Mouse (Mus musculus) frontal cortex, adult 2 months (tissue): ENCODE results near the gene Smtn. TPM values are rescaled to one million over a fixed set of nuclear protein-coding genes. Genes with fewer than 3 reads are reported as not detected.

Experiments used
- DNase-seq, 2 experiments: peaks; one replicate each; pipeline ENCODE4 v3.0.0; 2022; ENCODE audit warnings: low spot score in 1 of 2; ENCODE audit errors: extremely low spot score in 1 of 2
- polyA plus RNA-seq: library from polyadenylated mRNA; depleted of rRNA; stranded (reverse); fragments of >200 nt; gene quantifications from 2 replicates; pipeline ENCODE4 v1.2.3, GENCODE M21; 2012

The Smtn gene
- polyA plus RNA-seq, 1 experiment: 6.8 TPM

DNA sequence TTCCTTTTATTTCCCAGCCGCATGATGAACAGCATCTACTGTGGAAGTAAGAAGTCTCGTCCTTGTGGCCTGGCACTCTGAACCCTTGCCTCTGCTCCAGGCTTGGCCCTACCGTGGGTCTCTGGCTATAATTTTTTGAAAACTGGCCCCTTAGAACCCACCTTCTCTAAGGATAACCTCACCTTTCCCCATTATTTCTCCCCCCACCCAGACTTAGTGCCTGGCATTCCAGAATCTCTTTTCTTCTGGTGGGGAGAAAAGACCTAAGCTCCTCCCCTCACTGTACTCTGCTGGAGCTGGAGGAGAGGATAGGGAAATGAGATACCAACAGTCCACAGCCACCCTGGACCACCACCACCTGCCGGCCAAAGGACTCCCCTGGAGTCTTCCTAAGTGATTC, 25.2 kb downstream of the Smtn start:
- DNase-seq: no peak

DNA sequence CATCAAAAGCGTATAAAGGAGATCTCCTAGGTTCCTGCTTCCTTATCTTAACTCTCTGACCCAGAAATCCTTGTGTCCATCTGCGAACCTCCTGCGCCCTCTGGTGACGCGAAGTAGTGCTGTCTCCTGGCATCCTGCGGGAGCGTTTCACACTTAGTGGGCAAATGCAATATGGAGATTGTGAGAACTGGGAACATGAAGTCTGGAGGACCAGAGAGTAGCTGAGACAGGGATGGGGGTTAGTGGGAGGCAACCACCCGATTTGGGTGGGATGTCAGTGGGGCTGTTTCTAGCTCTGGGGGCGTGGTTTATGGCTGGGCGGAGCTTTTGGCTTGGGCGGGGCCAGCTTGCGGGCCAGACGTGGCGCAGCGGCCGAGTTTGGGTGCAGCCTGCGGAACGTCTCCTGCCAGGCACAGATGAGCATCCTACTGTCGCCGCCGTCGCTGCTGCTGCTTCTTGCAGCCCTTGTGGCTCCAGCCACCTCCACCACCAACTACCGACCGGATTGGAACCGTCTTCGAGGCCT, 25.8 kb downstream of the Smtn start, which contains the start of gene Selenom:
Gene Selenom, plus strand, starts transcription at position 156 of the 526 bp plus-strand sequence.
- DNase-seq: peak; percentile 86 to 93

DNA sequence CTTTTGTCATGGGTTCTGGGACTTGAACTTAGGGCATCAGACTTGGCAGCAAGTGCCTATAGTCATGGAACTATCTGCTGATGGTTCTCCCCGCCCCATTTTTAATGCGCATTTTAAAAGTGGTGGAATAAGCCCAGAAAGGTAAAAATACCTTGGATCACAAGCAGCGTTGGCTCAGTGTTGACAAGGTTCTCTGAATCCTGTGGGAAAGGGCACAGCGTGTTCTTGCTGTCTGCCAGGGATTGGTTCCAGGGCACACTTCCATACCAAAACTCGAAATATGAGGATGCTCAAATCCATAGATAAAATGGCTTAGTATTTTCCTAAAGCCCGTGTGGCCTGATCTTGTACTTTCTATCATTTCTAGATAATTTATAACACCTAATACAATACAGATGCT, 27.1 kb downstream of the Smtn start:
- DNase-seq: no peak

DNA sequence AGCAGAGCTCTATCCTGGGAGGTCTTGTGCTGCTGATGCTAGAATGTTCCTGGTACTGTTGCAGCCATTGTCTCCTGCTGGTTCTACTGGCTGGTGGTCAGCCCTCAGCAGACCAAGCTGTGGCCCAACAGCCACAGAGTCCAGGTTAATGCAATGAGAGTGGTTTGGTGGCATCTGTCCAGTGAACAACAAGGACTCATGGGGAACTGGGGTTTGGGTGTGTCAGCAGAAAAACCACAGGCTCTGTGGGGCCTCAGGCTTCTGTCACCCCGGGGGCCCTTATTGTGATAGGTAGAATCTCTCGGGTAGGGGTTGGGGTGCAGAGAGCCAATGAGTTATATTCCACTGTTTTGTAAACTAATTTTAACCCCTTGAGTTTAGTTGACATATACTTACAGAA, 30.1 kb downstream of the Smtn start:
- DNase-seq: no peak

DNA sequence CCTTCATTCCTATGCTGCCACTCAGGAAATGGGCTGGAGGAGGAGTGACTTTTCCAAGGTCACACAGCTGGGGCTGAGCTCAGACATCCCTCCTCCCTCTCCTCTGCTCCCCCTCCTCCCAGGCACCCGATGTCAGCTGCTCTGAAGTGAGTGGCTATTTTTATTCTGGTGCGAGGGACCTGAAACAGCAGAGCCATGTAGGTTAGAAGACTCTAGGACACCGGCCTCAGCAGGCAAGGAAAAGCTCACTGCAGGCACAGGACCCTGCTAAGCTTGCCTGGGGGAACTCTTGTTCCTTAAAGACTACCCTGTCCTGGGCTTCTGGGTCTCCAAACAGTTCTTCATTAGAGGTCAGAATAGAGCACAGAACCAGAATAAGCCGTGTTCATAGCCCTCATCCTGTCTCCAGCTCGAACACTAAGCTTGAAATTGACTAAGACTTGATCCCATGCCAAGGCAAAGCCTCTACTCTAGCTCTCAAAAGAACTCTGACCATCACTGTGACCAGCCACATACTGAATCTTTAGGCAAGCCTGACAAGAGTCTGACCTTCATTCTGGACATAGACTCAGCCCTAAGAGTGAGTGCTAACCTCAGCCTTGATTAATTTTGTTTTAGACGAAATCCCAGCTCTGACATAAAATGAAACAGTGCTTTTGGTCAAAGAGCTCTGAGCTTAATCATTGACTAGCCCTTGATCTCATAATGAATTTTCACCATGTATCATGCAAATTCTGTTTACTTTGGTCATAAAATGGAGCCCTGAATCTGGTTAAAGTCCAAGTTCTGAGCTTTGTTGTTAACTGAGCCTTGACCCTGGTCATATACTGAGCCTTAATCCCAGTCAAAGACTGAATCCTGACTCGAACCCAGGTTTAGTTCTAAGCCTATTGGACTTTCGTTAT, 31.0 kb downstream of the Smtn start:
- no peak for DNase-seq

DNA sequence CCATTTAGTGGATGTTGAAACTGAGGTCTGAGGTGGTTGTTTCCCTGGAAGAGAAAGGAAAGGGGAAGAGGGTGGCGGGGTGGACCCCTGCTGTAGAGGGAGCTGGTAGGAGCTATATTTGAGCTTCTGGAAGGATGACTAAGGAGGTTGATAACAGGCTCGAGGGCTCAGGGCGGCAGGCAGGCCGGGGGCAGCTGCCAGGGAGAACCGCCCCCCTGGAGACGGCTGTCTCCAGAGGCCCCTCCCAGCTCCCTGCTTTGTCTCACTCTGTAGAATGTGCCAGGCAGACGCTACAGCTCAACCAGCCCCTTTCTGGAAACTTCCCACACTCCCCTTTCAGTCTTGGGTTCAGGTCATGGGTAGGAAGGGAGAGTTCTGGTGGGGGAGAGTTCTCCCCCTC, 32.2 kb downstream of the Smtn start:
- peak in 1 of 2 experiments; percentile 27 for DNase-seq

DNA sequence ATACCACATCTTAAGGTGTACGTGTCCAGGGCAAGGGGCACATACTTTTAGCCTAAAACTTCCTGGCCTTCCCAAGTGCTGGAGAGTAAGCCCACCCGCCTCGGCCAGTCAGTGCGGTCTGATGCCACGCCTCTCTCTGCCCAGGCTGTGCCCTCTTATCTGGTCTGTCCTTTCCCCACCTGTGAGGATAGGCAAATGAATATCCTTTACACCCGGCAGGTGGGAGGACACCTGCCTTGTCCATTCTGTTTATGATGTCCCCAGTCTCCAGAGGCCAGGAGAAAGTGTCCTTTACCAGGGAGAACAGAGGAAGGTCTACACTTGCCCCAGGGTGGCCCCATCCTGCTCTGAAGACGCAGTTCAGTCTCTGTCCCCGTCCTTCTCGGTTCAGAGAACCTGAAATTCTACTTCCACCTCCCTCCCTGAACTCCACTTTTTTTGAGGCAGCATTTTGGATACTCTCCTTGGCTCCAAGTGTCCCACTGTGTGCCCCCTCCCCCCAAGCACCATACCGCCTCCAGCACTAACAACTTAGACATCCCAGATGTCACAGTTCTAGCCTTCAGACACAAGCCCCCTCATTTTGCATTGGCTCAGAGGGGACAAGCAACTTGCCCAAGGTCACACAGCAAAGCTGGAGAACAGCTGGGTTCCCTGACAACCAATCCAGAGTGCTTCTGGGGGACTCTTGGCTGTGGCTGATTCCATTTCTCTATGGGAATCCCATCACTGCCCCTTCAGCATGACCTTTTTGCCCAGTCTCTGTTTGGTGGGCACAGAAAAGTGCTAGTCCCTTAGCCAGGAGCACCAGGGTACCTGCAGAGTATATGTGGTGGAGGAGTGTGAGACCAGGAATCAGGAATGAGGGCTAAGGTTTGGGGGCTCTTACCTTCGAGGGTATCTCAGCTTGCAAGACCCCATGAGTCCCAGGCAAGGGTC, 36.4 kb downstream of the Smtn start:
- no peak for DNase-seq

DNA sequence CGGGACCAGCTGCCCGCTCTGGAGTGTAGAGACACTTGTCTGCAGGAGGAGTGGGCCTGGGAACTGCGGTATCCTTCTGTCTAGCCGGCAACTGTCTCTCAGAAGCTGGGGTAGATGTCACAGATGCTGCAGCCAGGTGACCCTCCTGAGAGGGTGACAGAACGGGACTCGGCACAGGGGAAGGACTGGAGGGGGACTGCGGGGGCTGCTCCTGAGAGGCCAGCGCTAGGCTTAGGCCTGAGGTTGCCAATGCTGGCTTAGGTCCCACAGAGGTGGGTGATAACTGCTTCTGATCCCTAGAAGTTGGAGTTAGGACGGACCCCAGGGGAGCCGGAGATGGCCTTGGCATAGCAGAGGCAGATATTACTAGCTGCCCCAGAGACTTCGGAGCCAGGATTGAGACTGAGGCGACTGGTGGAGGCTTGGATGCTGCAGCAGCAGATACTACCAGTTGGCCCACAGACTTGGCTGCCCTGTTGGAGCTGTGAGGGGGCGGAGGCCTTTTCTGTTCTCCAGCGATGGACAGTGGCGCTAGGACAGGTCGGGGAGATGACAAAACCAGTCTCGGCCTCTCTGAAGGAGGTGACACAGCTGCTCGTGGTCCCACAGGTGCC, 37.8 kb downstream of the Smtn start:
- DNase-seq: no peak

DNA sequence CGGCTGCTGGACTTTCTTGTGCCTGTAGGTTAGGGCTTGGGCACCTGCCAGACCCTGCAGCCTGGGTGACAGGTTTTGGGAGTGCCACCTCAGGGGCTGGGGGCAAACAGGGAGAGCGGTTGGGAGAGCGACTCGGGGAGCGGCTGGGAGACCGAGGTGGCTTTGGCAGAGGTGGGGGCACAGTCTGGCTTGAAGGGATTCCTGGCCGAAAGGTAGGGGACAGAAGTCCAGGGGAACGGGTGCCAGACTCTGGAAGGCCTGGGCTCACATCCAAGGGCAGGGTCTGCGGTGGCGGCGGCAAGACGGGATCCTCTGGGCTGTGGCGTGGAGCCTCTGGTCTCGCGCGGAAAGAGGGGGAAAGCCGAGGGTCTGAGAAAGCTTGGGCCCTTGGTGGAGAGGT, 38.4 kb downstream of the Smtn start:
- DNase-seq: no peak

DNA sequence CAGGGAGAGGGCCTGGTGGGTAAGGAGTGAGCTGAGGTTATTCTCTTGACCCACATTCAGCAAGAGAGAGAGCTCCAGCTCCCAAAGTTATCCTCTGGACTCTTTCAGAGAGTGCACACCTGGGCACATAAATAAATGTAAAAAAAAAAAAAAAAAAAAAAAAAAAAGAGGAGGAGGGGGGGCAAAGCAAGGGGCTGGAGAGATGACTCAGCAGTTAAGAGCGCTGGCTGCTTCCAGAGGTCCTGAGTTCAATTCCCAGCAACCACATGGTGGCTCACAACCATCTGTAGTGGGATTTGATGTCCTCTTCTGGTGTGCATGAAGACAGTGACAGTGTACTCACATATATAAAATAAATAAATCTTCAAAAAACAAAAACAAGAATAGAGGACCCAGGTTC, 43.1 kb downstream of the Smtn start:
- DNase-seq: no peak

DNA sequence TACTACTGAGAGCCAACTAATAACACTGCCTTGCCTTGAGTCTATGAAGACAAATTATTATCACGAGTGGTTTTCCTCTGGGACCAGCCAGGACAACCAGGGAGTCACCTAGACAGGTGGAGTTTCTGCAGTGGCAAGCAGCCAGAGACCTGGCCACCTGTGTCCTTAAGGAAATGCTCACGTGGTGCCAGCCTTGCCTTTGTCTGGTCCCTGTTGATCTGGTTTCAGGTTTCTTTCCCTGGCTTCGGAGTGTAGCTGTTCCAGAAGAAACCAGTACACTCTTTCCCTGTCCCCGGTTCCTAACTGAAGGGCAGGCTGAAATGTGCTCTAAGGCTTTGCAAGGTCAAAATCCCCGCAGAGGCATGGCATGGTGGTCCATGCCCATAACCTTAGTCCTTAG, 43.7 kb downstream of the Smtn start:
- no peak for DNase-seq

DNA sequence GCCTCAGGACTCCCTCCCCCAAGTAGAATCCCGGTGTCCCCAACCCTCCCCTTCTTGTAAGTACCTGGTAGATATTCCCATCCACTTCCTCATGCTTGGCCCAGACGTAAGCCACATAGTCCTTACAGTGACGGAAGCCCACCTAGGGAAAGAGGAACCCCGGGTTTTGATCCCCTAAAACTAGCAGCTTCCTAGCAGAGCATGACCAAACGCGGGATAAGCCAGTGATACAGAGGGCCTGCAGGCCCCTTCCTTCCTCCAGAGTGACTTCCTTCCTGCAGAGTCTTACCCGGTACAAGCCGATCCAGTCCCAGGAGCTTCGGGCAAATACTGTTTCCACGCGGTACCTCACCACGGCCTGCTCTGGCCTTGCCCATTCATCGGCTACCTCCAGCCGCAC, 44.9 kb downstream of the Smtn start:
- no peak for DNase-seq

DNA sequence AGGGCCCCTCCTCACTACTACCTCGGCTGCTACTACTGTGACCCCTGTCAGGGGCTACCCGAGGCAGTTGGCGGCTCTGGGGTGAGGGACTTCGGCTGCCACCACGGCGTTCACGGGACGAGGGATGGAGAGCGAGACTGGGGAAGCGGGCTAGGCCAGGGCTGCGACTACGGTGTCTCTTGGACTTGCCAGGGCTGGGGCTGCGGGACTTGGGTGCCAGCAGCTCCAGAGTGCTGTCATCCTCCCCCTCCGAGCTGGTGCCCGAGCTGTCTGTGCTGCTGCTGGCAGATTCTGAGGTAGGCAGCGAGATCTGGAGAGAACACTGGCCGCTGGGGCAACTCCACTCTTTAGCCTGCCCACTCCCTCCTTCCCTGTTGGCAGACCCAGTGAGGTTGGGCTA, 45.6 kb downstream of the Smtn start:
- DNase-seq: no peak

DNA sequence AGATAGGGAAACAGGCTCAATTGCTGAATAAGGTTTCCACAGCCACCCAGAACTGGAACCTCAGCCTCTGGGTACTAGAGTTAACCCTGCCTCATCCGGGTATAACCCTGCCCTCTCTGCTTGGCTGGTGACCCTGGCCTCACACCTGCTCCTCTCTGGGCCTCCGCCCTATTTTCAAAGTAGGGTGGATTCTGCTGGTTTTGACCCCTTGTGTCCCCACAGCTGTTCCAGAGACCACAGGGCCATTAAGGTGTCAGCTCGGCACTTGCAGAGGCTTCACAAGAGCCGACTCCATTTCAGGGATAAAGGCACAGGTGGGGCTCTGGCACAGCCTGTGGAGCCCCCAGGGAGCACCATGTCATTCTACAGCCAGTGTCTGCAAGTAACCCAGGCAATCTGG, 47.7 kb downstream of the Smtn start:
- no peak for DNase-seq

DNA sequence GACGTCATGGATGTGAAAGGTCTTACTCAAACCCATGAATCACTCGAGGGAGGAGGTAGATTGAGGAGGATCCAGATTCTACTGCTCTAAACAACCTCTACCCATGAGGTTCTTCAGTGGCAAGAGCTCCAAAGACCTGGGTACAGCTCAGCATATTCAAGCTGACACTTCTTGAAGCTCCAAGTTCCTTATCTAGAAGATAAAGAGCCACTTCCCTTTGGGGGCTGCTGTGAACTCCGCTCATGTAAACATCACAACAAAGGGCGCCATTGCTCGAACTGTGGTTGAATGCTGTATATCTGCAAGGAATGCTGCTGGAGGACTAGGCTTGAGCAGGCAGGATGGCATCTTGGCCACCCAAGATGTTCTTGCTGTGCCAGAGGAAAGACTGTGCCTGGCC, 51.4 kb downstream of the Smtn start:
- DNase-seq: no peak

DNA sequence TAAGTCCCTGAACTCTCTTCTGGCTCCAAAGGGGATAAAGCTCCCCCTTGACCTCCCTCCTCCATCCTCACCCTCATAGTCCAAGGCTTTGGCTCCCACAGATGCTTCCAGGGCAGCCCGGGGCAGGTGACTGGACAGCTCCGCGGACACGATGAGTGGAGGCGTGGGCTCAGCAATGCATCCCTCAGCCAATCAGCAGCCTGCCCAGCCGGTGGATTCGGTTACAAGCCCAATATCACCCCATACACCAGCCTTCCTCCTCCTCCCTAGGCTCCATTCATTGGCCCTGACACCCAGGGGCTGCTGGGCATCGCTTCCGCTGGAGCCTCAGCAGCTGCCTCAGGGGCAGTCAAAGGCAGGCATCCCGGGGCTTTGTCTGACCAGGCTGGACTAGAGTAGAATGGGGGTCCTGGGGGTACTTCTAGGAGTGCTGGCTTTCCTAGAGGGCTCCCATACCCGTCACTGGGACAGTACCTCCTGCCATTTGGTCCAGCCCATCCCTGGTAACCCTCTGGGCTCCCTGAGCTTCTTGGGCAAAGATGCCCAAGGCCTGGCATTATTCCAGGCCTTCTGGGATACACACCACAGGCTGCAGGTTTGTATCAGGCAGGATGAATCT, 52.4 kb downstream of the Smtn start, which contains the start of gene Pla2g3:
Gene Pla2g3, plus strand, starts transcription at position 333 of the 619 bp plus-strand sequence.
- DNase-seq: no peak

DNA sequence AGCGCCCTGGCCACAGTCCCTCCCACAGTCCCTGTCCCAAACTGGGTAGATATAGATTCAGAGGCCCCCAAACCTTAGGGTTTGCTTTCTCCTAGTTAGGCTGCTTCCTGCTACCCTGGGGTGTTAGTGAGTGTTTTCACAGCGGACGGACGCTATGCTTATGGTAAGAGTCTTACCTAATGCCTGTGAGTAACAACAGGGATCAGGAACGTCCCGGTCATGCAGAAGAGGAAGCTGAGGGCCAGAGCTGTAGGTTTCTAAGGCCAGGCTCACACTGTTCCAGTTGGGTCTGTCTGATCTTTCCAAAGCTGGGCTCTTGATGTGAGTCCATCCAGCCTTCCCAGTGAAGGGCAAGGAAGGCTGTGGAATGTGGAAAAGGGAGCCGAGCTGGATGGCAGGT, 54.1 kb downstream of the Smtn start:
- no peak for DNase-seq

DNA sequence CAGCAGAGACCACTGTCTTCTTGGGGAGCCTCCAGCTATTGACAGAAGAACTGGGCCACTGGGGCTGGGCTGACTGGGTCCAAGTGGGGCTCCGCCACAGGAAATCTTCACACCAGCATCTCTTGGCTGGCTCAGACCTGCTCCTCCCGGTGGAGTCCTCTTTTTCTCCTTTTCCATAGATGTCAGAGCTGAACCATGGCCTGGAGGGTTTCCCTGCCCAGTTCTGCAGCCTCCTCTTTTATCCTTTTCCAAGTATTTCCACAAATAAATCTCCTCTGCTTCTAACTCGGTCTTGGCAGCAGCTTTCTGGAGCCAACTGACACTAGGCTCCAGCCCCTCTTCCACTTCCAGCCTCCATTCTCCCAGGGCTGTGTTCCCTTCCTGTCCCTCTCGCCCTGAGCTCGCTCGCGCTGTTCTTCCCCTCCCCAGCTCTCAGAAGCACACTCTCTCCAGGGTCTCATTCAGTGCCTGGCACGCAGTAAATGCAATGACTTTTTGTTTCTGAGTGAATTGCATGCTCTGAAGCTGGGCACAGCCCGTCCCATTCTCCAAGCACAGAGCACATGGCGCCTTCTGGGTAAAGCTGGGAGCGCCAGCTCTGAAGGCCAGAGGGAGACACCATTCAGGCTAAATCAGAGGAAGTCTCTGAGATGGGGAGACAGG, 56.3 kb downstream of the Smtn start:
- DNase-seq: peak in 1 of 2 experiments; percentile 22

DNA sequence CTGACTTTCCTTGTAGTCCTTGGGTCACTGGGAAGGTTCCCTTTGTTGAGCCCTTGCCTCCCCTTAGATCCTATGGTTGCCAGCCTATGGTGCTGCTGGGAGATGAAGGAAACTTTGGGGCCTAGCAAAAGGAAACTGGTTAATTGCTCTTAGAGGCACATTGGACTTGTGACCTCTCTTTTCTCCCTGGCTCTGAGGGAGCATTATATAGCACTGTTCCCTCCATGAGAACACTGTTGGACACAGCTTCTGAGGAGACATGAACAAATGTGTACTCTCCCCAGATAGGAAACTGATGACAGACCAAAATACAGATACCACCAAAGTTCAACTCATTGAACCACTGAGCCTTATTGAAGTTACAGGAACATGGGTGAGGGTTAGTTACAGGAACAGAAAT, 64.9 kb downstream of the Smtn start:
- DNase-seq: no peak
